Mouse (Mus musculus): ENCODE data around the gene Arhgef28.

GRCm38 (mm10) chr13:98244571-98245350 lies 38.5 kb upstream of the Arhgef28 start:
- TF ChIP-seq CTCF (IDR thresholded peaks at IDR 0.05; ENCODE audit: low read depth) (no peak), EP300 (IDR thresholded peaks at IDR 0.05; ENCODE audit: low read depth) (no peak)
